Mouse (Mus musculus) R1 (cell line): Measurements from ENCODE around the gene Defb21.

ENCODE experiments used
- DNase-seq: peaks from one replicate; pipeline ENCODE4 v3.0.0-alpha.2; 2018; ENCODE audit warnings: low read depth, low spot score

Gene Defb21

GRCm38 (mm10) chr2:152572114-152572794, at the start of gene Defb21:
Gene Defb21, plus strand, starts transcription at chr2:152572744.
- DNase-seq, result peak; percentile 59

- peak; percentile 66 for DNase-seq
These were observed 32.4 kb upstream of the Defb21 start, which contains the start of gene Defb29 for GRCm38 (mm10) chr2:152539944-152540710. Gene Defb29, minus strand, starts transcription at chr2:152540098.

- DNase-seq, result no peak
These were observed 30.6 kb upstream of the Defb21 start for GRCm38 (mm10) chr2:152541979-152542378.

GRCm38 (mm10) chr2:152542897-152543296, 29.6 kb upstream of the Defb21 start:
- DNase-seq, result peak; percentile 49

- no peak for DNase-seq
These were observed 29.1 kb upstream of the Defb21 start for GRCm38 (mm10) chr2:152543478-152543877.

- DNase-seq, result peak; percentile 82
These were observed 27.9 kb upstream of the Defb21 start for GRCm38 (mm10) chr2:152544691-152545090.

- DNase-seq, result no peak
These were observed 24.4 kb upstream of the Defb21 start for GRCm38 (mm10) chr2:152548124-152548523.

- DNase-seq, result peak; percentile 64
These were observed 18.6 kb upstream of the Defb21 start for GRCm38 (mm10) chr2:152553774-152554423.

- no peak for DNase-seq
These were observed 15.9 kb upstream of the Defb21 start for GRCm38 (mm10) chr2:152556655-152557054.

- DNase-seq, result no peak
These were observed 3.5 kb upstream of the Defb21 start, which contains the start of gene Gm17416 for GRCm38 (mm10) chr2:152569038-152569437. Gene Gm17416, plus strand, starts transcription at chr2:152569338.

GRCm38 (mm10) chr2:152569881-152570280, 2.7 kb upstream of the Defb21 start:
- DNase-seq, result no peak

GRCm38 (mm10) chr2:152570313-152570712, 2.2 kb upstream of the Defb21 start:
- no peak for DNase-seq

GRCm38 (mm10) chr2:152573484-152573883, 940 bp downstream of the Defb21 start:
- no peak for DNase-seq

- no peak for DNase-seq
These were observed 7.6 kb downstream of the Defb21 start, which contains the start of gene Defb19 for GRCm38 (mm10) chr2:152580107-152580506. Gene Defb19, minus strand, starts transcription at chr2:152580312.

- no peak for DNase-seq
These were observed 8.1 kb downstream of the Defb21 start for GRCm38 (mm10) chr2:152580612-152581011.

- peak; percentile 81 for DNase-seq
These were observed 14.5 kb downstream of the Defb21 start for GRCm38 (mm10) chr2:152586926-152587560.

GRCm38 (mm10) chr2:152588450-152588849, 15.9 kb downstream of the Defb21 start:
- no peak for DNase-seq

GRCm38 (mm10) chr2:152589021-152589420, 16.5 kb downstream of the Defb21 start:
- no peak for DNase-seq

GRCm38 (mm10) chr2:152599299-152599698, 26.8 kb downstream of the Defb21 start, which contains the start of gene Defb45:
Gene Defb45, minus strand, starts transcription at chr2:152599399.
- DNase-seq, result no peak

GRCm38 (mm10) chr2:152600076-152600475, 27.5 kb downstream of the Defb21 start:
- DNase-seq, result no peak

- DNase-seq, result peak; percentile 37
These were observed 28.9 kb downstream of the Defb21 start for GRCm38 (mm10) chr2:152601275-152601960.
